Mouse (Mus musculus) liver, adult 10 weeks (tissue): ENCODE measurements around the gene Hnf4a. TPM values are rescaled to one million over a fixed set of nuclear protein-coding genes. Genes with fewer than 3 reads are reported as not detected.

Experiments
- polyA plus RNA-seq: library from polyadenylated mRNA; stranded (reverse); fragments of 350-450 nt; fragmentation: Illumina TruSeq; extraction: RNeasy Lipid Tissue Mini Kit (QIAGEN cat#74804); gene quantifications from one replicate; pipeline ENCODE4 v1.2.3, GENCODE M21; 2014; ENCODE audit warnings: low read depth, low replicate concordance

The Hnf4a gene
- polyA plus RNA-seq = 129 TPM

DNA sequence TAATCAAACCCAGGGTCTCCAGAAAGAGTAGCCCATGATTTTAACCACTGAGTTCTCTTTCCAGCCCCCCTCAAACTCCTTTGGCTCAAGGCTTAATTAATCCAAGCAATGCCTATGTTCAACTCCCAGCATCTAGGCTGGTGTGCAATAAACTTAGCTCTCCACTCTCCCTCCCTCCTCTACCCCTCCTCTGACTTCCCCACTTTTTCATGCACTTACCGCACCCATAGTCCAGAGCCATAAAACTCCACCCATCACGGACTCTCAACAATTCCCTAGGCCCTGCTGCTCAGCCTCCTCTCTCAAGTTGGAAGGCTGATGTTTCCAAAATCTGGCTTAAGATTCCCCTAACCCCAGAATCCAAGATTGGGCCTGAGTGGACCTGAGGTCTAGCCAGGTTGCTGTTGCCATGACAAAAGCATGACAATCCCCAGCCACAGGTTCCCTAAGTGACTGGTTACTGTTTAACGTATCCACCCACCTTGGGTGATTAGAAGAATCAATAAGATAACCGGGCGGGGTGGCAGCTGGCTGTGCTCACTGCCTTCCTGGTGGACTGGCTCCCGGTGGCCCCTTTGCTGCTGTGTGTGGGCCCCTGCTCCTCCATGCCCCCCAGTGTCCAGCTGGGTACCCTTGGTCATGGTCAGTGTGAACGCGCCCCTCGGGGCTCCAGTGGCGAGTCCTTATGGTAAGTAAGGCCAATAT is at the start of gene Hnf4a:
TSS of gene Hnf4a (plus strand) at position 509 of the 705 bp plus-strand sequence.

GRCm38 (mm10) chr2:163472466-163472851 is 34.1 kb upstream of the Hnf4a start, which contains the start of gene Fitm2:
Gene Fitm2, minus strand, starts transcription at chr2:163472629.

GRCm38 (mm10) chr2:163492018-163492417 is 14.6 kb upstream of the Hnf4a start, which contains the start of gene R3hdml:
Gene R3hdml, plus strand, starts transcription at chr2:163492318.

GRCm38 (mm10) chr2:163602101-163602971 is 95.7 kb downstream of the Hnf4a start, which contains the start of gene Ttpal:
Gene Ttpal, plus strand, starts transcription at chr2:163602314.

Other genes with a start within 250 kb of the Hnf4a start
- not detected for gene Jph2, start 108.8 kb upstream of the Hnf4a start, polyA plus RNA-seq
- gene Oser1, start 82.1 kb upstream of the Hnf4a start, polyA plus RNA-seq = 33.6 TPM
- gene Gdap1l1, start 68.3 kb upstream of the Hnf4a start, polyA plus RNA-seq = not detected
- gene Fitm2, start 34.2 kb upstream of the Hnf4a start, polyA plus RNA-seq = 15.5 TPM
- gene R3hdml, start 14.5 kb upstream of the Hnf4a start, polyA plus RNA-seq = not detected
- 11.9 TPM for gene Ttpal, start 95.5 kb downstream of the Hnf4a start, polyA plus RNA-seq
- 201 TPM for gene Serinc3, start 138.3 kb downstream of the Hnf4a start, polyA plus RNA-seq
- gene Pkig, start 151.6 kb downstream of the Hnf4a start, polyA plus RNA-seq = 10.3 TPM
- 0.45 TPM for gene Ada, start 243.4 kb downstream of the Hnf4a start, polyA plus RNA-seq